Mouse (Mus musculus): ENCODE data around the gene Ripply3.
A peak's percentile ranks its signal among the peaks of the same experiment; 100 is the strongest.

Ripply3 gene

GRCm38 (mm10) chr16:94358091-94358490 is 29.9 kb downstream of the Ripply3 start:
- DNase-seq (ENCODE audit: low spot score): no peak

- no peak for DNase-seq (ENCODE audit: low spot score)
These were observed 32.5 kb downstream of the Ripply3 start for GRCm38 (mm10) chr16:94360578-94361350.

GRCm38 (mm10) chr16:94362174-94362873 is 34.1 kb downstream of the Ripply3 start:
- DNase-seq (ENCODE audit: low spot score): peak; percentile 74

- DNase-seq (ENCODE audit: low spot score): no peak
These were observed 35.6 kb downstream of the Ripply3 start for GRCm38 (mm10) chr16:94363814-94364213.

GRCm38 (mm10) chr16:94365435-94365834 is 37.2 kb downstream of the Ripply3 start:
- DNase-seq (ENCODE audit: low spot score): no peak

GRCm38 (mm10) chr16:94369596-94370172 is 41.5 kb downstream of the Ripply3 start:
- no peak for DNase-seq (ENCODE audit: low spot score)

GRCm38 (mm10) chr16:94370173-94370914 is 42.1 kb downstream of the Ripply3 start, which contains the start of gene Ttc3:
Ttc3 (plus strand) TSS chr16:94370618.
- peak; percentile 95 for DNase-seq (ENCODE audit: low spot score)

- DNase-seq (ENCODE audit: low spot score): no peak
These were observed 42.7 kb downstream of the Ripply3 start for GRCm38 (mm10) chr16:94370915-94371300.

- peak; percentile 66 for DNase-seq (ENCODE audit: low spot score)
These were observed 43.2 kb downstream of the Ripply3 start, which contains the start of gene Pigp for GRCm38 (mm10) chr16:94371301-94371931. Pigp (minus strand) TSS chr16:94371842.

- DNase-seq (ENCODE audit: low spot score): no peak
These were observed 51.2 kb downstream of the Ripply3 start for GRCm38 (mm10) chr16:94379386-94379785.

- no peak for DNase-seq (ENCODE audit: low spot score)
These were observed 55.1 kb downstream of the Ripply3 start for GRCm38 (mm10) chr16:94383277-94383676.

Measured in layer of hippocampus, adult 11-12 months (tissue).